Mouse (Mus musculus): ENCODE measurements around the gene Poc1a.

DNA sequence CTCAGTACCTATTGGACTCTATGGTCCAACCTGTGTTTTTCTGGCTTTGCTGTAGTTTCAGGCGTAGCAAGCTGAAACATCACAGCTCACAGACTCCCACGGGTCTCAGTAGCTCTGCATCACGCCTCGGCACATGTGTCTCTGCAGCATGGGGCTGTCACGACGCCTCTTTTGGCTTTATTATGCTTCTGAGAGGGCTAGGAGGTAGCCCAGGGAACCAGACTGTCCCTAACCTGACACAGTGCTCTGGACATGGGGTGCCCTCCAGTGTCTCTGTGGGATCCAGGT, 90.5 kb downstream of the Poc1a start:
- TF ChIP-seq CTCF (IDR thresholded peaks at IDR 0.05; ENCODE audit: low read depth, low read length) (no peak), GATA1 (IDR thresholded peaks at IDR 0.05; ENCODE audit: borderline replicate concordance, low read length) (no peak), POLR2AphosphoS5 (IDR thresholded peaks at IDR 0.05; ENCODE audit: insufficient replicate concordance, low read depth, low read length) (no peak)

All from G1E (cell line).